10 mouse cellular contexts compared by ENCODE assay signal in genomic region chrX:72655381-72655780, GRCm38 (mm10). TPM values are rescaled to one million over a fixed set of nuclear protein-coding genes. Genes with fewer than 3 reads are reported as not detected.
DNase-seq lines count a peak whose midpoint lies in the region; ATAC-seq lines count a peak whose summit lies in the region.
"Had no signal": no experiment of that assay in that cellular context is flagged by ENCODE, and none has a peak within 500 bp of the region (broad histone marks: within the 10 kb centered on the region; RNA-seq: fewer than 3 reads in every experiment).

No protein-coding gene starts in this region.

- H3K4me3 ChIP-seq in liver, embryonic 11.5 days (ENCODE audit: low read depth, low read length): 0 out of 2 replicates have a peak overlapping the region, but pooled peaks have one; percentile 5
- H3K4me3 ChIP-seq in forebrain, embryonic 14.5 days (ENCODE audit: low read depth, low read length): peak overlapping the region; percentile 35
- H3K4me3 ChIP-seq in limb, embryonic 11.5 days (ENCODE audit: low read depth, low read length): peak overlapping the region; percentile 14; the same call in 1 of the 2 replicates
- H3K4me3 ChIP-seq in stomach, embryonic 14.5 days (ENCODE audit: low read depth, low read length): peak overlapping the region; percentile 30

- no peaks in the 10 kb centered on the region for H3K4me1 ChIP-seq in liver, embryonic 11.5 days (replicated peaks; ENCODE audit: control insufficient read depth, insufficient read depth, low read length)
- H3K4me1 ChIP-seq in forebrain, embryonic 14.5 days (ENCODE audit: control insufficient read depth, insufficient read depth, low read length): no peaks in the 10 kb centered on the region
- H3K4me1 ChIP-seq in limb, embryonic 11.5 days (ENCODE audit: control insufficient read depth, insufficient read depth, low read length): no peaks in the 10 kb centered on the region
- H3K4me1 ChIP-seq in stomach, embryonic 14.5 days (ENCODE audit: control insufficient read depth, insufficient read depth, low read length): no peaks in the 10 kb centered on the region

- no peak overlapping the region for H3K9ac ChIP-seq in liver, embryonic 11.5 days (ENCODE audit: low read depth, low read length)
- peak overlapping the region; percentile 57 for H3K9ac ChIP-seq in forebrain, embryonic 14.5 days (ENCODE audit: low read length)
- H3K9ac ChIP-seq in limb, embryonic 11.5 days (ENCODE audit: low read length): no peak overlapping the region
- no peak overlapping the region for H3K9ac ChIP-seq in stomach, embryonic 14.5 days (replicated peaks; ENCODE audit: low read depth, low read length)

- peak; percentile 32 for DNase-seq in liver, embryonic 11.5 days (ENCODE audit: low spot score)
- no peak for DNase-seq in liver
- no peak for DNase-seq in forebrain, embryonic 14.5 days (ENCODE audit: low spot score)
- peak; percentile 22 for DNase-seq in limb, embryonic 11.5 days (ENCODE audit: low spot score)
- DNase-seq in left cerebral cortex, adult 9 months (ENCODE audit: low spot score in 2 of 2): no peak
- DNase-seq in right cerebral cortex, postnatal 14 days: no peak
- DNase-seq: cerebellum, adult 9-10 months; spleen, adult 18-20 months had no signal

- H3K36me3 ChIP-seq in liver, embryonic 11.5 days (ENCODE audit: control insufficient read depth, insufficient read depth, low read length): no peaks in the 10 kb centered on the region
- H3K36me3 ChIP-seq in forebrain, embryonic 14.5 days (ENCODE audit: control insufficient read depth, insufficient read depth, low read length): no peaks in the 10 kb centered on the region
- no peaks in the 10 kb centered on the region for H3K36me3 ChIP-seq in limb, embryonic 11.5 days (ENCODE audit: control insufficient read depth, insufficient read depth, low read length)
- H3K36me3 ChIP-seq in stomach, embryonic 14.5 days (ENCODE audit: control insufficient read depth, insufficient read depth, low read length): no peaks in the 10 kb centered on the region

- peak overlapping the region; percentile 43 for H3K4me2 ChIP-seq in liver, embryonic 11.5 days
- peak overlapping the region; percentile 50 for H3K4me2 ChIP-seq in forebrain, embryonic 14.5 days (ENCODE audit: low read length)
- H3K4me2 ChIP-seq in limb, embryonic 11.5 days (ENCODE audit: low read depth, severe bottlenecking): peak overlapping the region; percentile 49
- H3K4me2 ChIP-seq in stomach, embryonic 14.5 days (replicated peaks; ENCODE audit: low read depth, low read length): peak overlapping the region; percentile 39

- H3K9me3 ChIP-seq in liver, embryonic 11.5 days (ENCODE audit: control insufficient read depth, low read length): no peaks in the 10 kb centered on the region
- H3K9me3 ChIP-seq in forebrain, embryonic 14.5 days (replicated peaks; ENCODE audit: control insufficient read depth, low read length): no peaks in the 10 kb centered on the region
- H3K9me3 ChIP-seq in limb, embryonic 11.5 days (ENCODE audit: control insufficient read depth, low read length): no peaks in the 10 kb centered on the region
- no peaks in the 10 kb centered on the region for H3K9me3 ChIP-seq in stomach, embryonic 14.5 days (ENCODE audit: control insufficient read depth, low read depth, low read length)

- no peak overlapping the region for H3K27ac ChIP-seq in liver, embryonic 11.5 days (ENCODE audit: low read depth, low read length)
- H3K27ac ChIP-seq in forebrain, embryonic 14.5 days (ENCODE audit: low read depth, low read length): peak overlapping the region; percentile 44; the same call in 1 of the 2 replicates
- H3K27ac ChIP-seq in limb, embryonic 11.5 days (replicated peaks; ENCODE audit: low read depth, low read length): no peak overlapping the region
- no peak overlapping the region for H3K27ac ChIP-seq in stomach, embryonic 14.5 days (ENCODE audit: low read length)
- H3K27ac ChIP-seq: macrophage had no signal

- WGBS in liver, embryonic 11.5 days: 19% methylated on average over 5 of the region's 5 CpGs
- WGBS in forebrain, embryonic 14.5 days: 26% methylated on average over 5 of the region's 5 CpGs
- 18% methylated on average over 5 of the region's 5 CpGs for WGBS in limb, embryonic 11.5 days
- WGBS in stomach, embryonic 14.5 days: 27% methylated on average over 5 of the region's 5 CpGs

- peaks cover 9% of the 10 kb centered on the region for H3K27me3 ChIP-seq in liver, embryonic 11.5 days (replicated peaks; ENCODE audit: control insufficient read depth, insufficient read depth, low read length)
- H3K27me3 ChIP-seq in forebrain, embryonic 14.5 days (replicated peaks; ENCODE audit: control insufficient read depth, insufficient read depth, low read length): no peaks in the 10 kb centered on the region
- H3K27me3 ChIP-seq in limb, embryonic 11.5 days (ENCODE audit: control insufficient read depth, insufficient read depth, low read length): no peaks in the 10 kb centered on the region
- H3K27me3 ChIP-seq in stomach, embryonic 14.5 days (ENCODE audit: control insufficient read depth, insufficient read depth, low read length): no peaks in the 10 kb centered on the region

- no peak for ATAC-seq in liver, embryonic 11.5 days (replicated peaks; ENCODE audit: low FRiP score)
- ATAC-seq in forebrain, embryonic 14.5 days: peak; percentile 67
- ATAC-seq in limb, embryonic 11.5 days (ENCODE audit: insufficient number of reproducible peaks, low FRiP score, low TSS enrichment, low read depth): 0 out of 2 replicates have a peak, but pooled peaks have one; percentile 47
- ATAC-seq in stomach, embryonic 14.5 days (ENCODE audit: insufficient number of reproducible peaks, insufficient read depth, low FRiP score, low read depth): no peak

RNA-seq across cellular contexts. Expression of gene Gabra3, which starts 1.3 kb away (rescaled TPM):
- 0.26 and 0.30 TPM in 2 replicates for polyA plus RNA-seq in liver, embryonic 11.5 days (2014; fragmentation: Nextera tagmentation; extraction: Ambion mirVana)
- 9.6 and 17.2 TPM in 2 replicates for polyA plus RNA-seq in forebrain, embryonic 14.5 days (2014; fragmentation: Nextera tagmentation; extraction: Ambion mirVana)
- polyA plus RNA-seq in limb, embryonic 11.5 days (2014; fragmentation: Nextera tagmentation; extraction: Ambion mirVana): 0.91 and 1.1 TPM in 2 replicates
- 3.6 and 4.1 TPM in 2 replicates for polyA plus RNA-seq in stomach, embryonic 14.5 days (2014; fragmentation: Nextera tagmentation; extraction: Ambion mirVana)
- polyA plus RNA-seq: macrophage had no signal

Comparison
In these comparisons a context has a peak if more than half of its experiments do, and no peak if none do; other contexts are left out.
1. DNase-seq: peak in liver, embryonic 11.5 days (single experiment) and limb, embryonic 11.5 days (single experiment); none in liver (single experiment), forebrain, embryonic 14.5 days (single experiment), left cerebral cortex, adult 9 months (0 of 2) and right cerebral cortex, postnatal 14 days (single experiment).
2. ATAC-seq: peak in forebrain, embryonic 14.5 days (single experiment) and limb, embryonic 11.5 days (single experiment); none in liver, embryonic 11.5 days (single experiment) and stomach, embryonic 14.5 days (single experiment).
3. Peak in every context shown above with its lines, with median percentiles within 50 percentile points of each other: H3K4me2 ChIP-seq and H3K4me3 ChIP-seq.